Mouse (Mus musculus): ENCODE measurements around the gene Zdhhc1.
A peak's percentile ranks its signal among the peaks of the same experiment; 100 is the strongest.

Zdhhc1 gene

DNA sequence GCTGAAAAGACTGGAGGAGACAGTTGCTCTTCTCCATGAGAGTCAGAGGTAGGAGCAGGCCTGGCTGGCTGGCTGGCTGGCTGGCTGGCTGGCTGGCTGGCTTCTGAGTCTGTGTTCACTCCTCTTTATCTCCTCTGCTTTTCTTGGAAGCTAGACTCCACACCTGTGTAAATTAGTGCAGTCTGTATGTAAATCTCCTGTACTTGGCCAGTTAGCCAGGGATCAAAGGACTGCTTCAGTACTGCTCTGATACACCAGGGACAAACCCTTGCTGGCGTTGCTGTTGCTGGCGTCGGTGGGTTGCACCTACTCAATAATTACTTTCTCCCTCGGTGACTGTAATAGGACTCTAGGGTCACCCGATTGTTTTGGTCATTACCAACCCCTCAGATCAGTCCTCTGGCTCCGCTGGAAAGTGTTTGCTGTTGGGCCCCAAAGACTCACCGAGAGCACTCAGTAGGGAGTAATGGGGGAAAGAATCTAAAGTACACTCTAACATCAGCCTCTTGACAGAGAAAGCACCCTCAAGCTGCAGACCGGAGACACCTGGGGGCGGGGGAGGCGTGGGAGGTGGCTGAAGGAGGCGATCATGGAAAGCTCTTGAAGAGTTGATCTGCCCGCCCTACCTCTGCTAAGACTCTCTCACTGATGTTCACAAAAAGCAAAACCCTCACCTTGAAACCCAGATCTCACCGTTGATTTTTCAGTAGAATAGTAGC, 35.5 kb downstream of the Zdhhc1 start:
- no peak for ATAC-seq (ENCODE audit: low TSS enrichment)

DNA sequence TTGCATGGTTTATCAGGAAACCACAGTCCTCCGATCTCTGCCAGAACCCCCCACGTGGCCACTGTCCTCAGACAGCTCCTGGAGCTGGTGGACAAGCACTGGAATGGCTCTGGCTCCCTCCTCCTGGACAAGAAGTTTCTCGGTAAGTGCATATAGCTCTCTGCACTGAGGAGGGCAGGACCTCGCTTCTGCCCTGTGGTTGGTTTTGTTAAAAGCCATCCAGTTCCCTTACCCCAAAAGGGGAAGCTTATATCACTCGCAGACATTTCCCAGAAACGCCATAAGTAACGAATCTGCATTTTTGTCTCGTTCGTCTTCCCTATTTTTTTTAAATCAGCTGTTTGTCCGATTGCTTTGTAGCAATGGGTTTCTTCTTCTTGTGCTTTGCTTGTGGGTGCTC, 41.5 kb downstream of the Zdhhc1 start:
- ATAC-seq (ENCODE audit: low TSS enrichment) = no peak

DNA sequence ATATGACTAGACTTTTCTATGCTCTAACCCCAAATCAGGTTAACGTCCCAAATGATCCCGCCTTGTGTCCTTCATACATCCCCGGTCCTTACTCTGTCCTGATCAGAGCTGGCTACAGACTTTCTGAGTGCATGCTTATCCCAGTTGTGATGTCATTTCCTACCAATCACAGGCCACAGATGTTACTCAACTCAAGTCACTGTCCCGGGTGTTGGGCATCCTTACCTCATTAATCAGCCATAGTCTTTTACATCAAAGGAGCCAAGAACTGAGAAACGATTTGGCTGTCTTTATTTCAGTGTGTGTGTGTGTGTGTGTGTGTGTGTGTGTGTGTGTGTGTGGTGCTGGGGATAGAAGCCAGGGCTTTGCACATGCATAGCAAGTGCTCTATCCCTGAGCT, 42.6 kb downstream of the Zdhhc1 start:
- ATAC-seq (ENCODE audit: low TSS enrichment) = no peak

DNA sequence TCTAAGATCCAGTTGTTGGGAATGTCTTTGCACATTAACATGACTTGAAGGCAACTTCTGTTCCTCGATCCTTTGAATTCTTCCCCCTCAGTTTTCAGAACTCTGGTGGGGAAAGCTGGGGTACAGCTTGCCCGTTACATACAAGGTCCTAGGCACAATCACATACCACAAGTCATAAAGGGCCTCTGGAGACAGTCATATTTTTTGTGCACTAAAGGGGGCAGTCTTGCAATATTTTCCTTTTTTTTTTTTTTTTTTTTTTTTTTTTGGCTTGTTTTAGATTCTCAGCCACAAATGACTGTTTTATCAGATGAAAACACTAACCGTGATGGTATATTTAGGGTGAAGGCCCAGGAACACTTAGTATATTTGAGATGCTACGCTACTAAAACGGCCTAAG, 43.4 kb downstream of the Zdhhc1 start:
- no peak; the same call in 1 of the 2 replicates for ATAC-seq (ENCODE audit: low TSS enrichment)

DNA sequence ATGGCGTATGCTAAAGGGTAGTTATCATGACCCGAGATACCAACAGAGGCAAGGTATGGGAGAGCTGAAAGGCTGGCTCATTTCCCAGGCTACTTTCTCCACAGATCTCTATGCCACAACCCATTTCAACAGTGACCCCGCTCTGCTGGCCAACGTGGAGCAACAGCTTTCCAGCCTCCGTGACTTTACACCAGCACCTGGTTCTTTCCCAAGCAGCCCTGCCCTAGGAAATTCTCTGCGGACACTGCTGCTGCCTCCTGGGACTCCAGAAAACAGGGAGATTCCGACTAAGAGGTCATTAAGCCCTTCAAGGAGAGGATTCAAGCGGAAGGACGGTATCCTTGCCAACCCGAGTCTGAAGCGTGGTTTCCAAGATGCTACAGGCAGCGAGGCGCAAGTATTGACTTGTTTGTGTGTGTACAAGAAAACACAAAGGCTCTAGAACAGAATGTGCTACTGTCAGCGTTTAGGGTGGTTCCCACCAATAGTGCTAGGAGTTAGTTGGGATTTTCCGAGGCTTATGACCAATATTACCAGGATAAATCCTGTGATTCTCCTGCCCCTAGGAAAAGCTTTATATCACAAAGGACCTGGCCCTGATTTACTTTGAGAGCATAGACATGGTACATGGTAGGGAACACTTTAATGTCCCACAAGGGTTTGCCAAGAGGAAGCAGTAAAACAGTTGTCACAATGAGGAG, 44.6 kb downstream of the Zdhhc1 start:
- no peak for ATAC-seq (ENCODE audit: low TSS enrichment)

DNA sequence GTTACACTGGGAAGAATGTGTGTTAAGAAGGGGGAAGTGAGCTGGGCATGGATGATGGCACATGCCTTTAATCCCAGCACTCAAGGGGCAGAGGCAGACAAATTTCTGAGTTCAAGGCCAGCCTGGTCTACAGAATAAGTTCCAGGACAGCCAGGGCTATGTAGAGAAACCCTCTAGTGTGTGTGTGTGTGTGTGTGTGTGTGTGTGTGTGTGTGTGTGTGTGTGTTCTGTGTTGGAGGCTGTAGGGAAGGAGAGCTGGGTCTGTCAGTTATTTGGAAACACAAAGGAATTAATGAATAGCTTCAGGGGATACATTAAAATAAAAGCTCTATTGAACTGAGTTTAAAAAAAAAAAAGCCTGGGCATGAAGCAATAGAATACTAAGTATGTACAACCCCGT, 45.7 kb downstream of the Zdhhc1 start:
- ATAC-seq (ENCODE audit: low TSS enrichment) = no peak

DNA sequence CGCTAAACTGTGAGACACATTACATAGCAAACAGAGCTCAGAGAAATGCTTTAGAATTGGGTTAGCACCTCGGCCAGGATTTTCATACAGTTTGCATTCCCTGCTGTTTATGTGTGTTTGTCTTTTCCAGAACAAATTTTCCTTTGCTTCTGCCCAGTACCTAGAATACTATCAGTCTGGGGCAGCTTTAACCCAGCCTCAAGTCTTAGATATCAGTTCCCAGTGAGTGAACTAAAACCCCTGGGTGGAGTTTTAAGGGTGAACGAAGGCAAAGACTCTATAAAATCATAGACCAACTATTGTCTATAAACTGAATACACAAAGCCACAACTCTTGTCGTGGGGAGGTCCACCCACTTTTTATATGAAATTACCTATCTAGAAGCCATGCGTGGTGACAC, 48.1 kb downstream of the Zdhhc1 start:
- ATAC-seq (ENCODE audit: low TSS enrichment) = no peak

DNA sequence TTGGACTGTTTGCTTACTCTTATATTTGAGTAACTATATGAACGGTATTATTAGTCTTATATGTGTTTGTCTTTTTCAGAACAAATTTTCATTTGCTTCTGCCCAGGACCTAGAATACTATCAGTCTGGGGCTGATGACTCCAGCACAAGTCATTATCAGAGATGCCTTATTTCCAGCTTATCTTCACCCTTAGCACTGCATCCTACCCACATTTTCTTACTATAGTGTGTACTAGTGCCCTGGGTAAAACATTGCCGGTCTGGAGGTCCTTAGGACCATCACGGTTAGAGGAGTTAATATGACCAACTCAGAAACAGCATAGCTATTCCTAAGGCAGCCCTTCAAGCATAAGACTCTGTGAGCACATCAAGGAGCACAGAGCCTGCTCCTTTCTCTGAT, 48.5 kb downstream of the Zdhhc1 start:
- ATAC-seq (ENCODE audit: low TSS enrichment) = no peak

DNA sequence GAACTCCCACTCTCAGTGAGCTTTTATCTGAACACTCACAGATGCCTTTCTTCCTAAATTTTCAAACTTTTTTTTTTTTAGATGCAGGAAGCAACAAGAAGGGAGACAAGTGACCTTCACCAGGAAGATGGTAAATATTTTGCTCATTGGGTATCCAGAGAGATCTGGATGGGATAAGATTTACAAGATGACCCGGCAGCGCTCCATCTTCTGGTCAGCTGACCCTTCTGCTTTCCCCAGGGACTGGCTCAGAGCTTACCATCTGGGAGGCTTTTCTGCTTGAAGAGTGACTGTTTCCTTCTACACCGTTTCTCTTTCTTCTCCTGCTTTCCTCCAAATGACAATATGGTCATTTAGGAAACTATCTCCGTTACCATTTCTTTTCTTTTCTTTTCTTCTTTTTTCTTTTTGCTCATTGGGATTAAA, 50.6 kb downstream of the Zdhhc1 start:
- ATAC-seq (ENCODE audit: low TSS enrichment) = peak; percentile 55

DNA sequence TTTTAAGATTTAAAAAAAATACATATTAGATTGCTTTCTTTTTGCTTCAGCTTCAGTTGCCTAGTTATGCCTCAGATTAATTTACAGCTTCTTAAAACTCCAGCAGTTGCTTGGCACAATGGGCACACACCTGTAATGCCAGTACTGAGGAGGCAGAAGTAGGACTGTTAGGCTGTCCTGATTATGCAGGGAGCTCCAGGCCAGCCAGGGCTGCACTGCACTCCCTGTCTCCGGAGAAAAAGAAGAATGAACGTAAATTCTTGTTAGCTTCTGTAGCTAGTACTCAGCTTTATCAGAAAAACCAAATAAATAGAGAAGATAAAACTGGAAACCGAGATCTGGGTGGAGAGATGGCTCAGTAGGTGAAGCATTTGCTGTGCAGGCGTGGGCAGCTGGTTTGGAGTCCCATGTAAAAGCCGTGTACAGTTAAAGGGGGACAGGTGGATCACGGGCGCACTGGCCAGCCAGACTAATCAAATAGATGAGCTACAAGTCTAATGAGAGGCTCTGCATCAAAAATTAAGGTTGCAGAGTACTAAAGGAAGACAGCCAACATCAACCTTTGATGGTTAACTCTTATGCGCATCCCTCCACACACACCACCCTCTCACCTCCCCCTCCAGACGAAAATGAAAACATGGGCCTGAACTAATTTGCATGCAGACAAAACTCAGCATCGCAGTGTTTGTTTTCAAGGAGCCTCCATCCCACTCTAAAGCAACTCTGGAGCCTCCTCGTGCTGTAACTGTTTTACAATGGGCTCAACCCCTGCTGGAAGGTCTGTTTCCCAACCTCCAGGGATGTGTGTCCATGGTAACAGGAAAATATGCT, 51.2 kb downstream of the Zdhhc1 start:
- peak; percentile 91 for ATAC-seq (ENCODE audit: low TSS enrichment)

DNA sequence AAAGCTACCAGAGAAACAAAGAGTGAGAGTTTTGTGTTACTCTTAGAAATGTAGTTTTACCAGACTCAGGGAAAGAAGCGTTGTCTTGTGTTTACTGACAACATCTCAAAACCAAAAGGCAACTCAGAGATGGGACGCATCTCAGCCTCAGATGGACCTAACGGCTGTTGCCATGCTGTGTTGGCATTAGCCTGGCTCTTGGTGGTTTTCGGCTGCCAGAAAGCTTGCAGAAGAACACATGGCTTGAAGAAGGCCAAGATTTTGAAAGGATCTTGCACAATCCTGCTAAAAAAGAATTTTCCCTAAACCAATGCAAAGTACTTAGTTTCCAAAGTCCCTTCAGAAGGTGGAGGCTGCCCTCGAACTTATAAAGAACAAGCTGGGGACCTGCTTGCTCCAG, 54.0 kb downstream of the Zdhhc1 start:
- ATAC-seq (ENCODE audit: low TSS enrichment) = no peak

DNA sequence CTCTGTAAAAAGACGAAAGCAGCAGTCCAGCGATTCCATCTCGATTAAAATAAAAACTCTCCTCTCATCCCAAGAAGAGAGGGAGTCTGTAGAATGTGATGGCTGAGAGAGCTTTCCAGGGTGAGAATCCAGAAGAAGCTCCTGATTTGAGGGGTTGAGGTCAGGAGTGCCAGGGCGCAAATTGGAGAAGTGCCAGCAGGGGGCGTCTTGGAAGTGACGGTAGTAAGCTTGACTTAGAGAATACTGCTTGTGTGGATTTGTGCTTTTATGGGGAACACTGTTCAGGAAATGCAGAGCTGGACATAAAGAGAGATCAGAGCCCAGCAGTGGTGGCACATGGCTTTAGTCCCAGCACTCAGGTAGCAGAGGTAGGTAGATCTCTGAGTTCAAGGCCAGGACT, 55.3 kb downstream of the Zdhhc1 start:
- ATAC-seq (ENCODE audit: low TSS enrichment) = no peak

DNA sequence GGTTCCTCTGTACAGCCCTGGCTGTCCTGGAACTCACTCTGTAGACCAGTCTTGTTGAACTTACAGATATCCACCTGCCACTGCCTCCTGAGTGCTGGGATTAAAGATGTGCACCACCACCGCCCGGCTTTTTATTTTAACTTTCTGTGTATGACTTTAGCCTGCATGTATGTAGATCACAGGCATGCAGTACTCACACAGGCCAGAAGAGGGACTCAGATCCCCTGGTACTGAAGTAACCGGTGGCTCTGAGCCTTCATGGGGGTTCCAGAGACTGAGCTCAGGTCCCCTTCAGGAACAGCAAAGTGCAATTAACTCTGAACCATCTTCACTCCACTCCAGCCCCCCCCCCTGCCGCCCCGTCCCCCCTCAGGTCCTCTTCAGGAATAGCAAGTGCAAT, 57.8 kb downstream of the Zdhhc1 start:
- no peak for ATAC-seq (ENCODE audit: low TSS enrichment)

DNA sequence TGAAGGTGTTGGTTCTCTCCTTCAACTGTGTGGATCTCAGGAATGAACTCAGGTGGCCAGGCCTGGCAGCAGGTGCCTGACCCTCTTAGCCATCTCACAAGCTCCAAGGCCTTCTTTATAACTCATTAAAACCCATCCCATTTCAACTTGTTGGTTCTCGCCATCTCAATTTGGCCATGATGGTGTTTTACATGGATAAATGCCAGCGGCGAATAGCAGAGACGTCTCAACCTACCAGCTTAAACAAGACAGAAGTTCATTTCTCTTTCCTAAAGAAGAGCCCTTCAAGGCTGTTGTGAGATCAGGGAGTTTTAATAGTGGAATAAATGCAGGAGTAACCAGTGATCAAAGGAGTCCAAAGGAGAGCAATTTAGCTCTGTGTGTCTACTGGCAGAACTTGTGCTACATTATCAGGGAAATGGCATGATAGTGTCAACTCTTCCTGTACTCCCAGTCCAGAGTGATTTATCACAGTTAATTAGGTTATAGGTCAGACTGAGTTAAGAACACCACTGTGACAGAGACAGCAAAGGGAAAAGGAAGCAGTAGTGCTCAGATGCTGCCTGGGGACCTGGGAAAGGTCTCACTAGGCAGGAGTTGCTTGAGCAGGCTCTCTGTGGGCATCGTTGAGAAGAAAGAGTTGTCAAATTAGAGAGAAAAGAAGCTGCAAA, 59.5 kb downstream of the Zdhhc1 start:
- ATAC-seq (ENCODE audit: low TSS enrichment) = no peak

DNA sequence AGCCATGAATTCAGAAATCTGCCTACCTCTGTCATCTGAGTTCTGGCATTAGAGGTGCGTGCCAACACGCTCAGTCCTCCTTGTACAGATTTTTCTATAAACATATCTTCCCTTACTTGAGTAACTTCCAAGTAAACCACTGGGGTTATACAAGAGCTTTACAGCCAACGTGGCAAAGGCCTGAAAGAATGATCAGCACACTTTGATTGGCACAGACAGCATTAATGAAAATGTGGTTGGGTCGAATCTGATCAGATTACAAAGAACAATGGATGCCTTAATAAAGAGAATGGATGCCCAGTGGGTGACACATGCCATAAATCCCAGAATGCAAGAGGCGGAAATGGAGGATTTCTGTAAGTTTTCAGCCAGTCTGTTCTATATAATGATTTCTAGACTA, 60.5 kb downstream of the Zdhhc1 start:
- no peak for ATAC-seq (ENCODE audit: low TSS enrichment)

DNA sequence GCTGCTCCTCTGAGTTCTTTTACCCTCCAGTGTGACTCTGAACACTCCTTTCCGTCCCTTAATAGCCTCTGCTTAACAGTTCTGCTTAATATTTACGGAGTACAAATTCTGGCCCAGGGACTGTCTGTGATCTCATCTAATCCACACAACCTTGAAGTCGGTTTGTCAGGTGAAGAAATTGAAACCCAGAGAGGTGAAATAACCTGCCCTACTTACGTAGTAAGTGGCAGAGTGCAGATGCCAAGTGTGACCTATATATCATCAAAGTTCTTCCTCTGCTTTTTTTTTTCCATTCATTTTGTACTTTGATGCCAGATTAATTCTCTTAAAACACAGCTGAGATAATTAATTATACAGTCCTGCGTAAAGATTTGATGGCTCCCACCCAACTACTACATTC, 62.6 kb downstream of the Zdhhc1 start:
- ATAC-seq (ENCODE audit: low TSS enrichment) = no peak

DNA sequence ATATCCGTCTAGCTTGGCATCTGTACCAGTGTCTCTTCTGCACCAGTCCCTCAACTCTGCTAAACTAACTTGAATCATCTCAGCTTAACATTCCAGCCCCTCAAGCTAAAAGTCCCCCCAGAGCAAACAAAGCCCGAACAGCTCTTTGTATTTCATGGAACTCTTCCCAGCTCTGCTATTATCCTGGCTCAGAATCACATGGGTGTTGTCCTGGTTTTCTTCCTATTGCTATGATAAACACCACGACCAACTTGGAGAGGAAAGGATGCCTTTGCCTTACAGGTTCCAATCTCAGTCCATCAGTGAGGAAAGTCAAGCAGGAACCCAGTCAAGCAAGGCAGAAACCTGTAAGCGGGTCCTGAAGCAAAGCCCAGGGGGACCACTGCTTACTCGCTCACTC, 63.2 kb downstream of the Zdhhc1 start:
- ATAC-seq (ENCODE audit: low TSS enrichment) = no peak

DNA sequence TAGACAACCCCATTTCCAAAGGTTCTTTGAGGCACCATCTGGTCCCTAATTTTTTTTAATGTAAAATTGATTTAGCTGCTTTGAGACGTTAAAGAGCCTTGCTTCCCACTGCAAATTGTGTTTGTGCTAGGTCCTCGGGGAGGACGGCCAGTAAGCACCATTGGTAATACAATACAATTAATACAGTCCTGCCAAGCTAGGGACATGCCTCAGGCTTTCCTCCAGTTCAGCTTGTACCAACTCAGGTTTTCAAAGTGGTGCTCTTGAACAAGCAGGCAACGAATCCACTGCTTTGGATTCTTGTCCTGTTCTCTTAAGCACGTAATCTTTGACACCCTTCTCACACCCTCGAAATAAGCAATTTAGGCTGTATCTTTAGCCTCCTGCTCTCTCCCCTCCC, 63.7 kb downstream of the Zdhhc1 start:
- no peak for ATAC-seq (ENCODE audit: low TSS enrichment)

DNA sequence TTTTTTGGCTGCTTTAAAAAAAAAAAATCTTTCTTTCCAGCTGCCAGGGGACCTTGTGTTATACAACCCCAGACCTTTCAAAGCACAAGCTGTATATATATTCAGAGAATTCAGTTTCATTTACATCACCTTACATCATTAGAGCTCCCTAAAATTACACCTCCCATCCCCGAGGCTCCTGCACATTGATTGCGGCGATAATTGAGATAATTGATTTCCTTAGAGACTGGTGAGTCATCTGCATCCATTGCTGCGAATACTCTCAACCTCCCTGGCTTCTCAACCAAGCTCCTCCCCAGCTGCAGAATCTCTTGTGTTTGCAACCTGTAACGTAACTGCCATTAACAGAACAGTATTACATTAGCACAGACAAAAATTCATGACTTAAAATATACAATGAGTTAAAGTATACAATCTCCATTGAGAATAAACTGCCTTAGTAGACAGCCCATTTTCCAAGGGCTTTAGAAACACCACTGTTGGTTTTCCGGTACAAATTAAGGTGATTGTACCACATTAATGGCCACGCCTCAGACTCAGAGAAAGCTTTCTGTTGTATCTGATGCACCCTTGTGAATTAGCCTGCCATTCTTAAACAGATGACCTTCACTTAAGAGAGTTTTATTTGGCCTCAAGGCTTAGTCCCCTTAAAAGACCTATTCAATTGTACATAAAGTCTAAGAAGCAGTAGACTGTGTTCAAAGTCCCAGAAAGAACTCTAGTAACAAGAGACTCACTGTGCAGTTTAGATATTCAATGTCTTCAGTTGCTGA, 64.8 kb downstream of the Zdhhc1 start:
- no peak for ATAC-seq (ENCODE audit: low TSS enrichment)

DNA sequence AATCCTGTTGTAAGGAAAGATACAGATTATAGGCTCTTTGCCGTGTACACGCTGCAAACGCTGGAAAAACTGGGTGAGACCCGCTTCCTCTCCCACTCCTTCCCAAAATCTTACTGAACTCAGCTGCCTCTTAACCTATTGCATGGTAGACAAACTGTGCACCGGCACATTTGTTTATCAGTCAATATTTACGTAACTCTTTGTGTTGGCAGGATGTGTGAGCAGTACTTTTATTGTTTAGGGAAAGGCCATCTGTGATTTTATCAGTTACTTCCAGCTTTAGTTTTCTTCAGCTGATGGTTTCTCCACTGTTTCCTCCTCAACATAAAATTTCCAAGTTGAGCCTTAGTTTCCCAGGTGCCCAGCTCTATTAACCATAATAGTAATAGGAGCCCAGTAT, 69.8 kb downstream of the Zdhhc1 start:
- ATAC-seq (ENCODE audit: low TSS enrichment) = no peak

All from frontal cortex, adult (tissue).